Mouse (Mus musculus): ENCODE measurements at regions not wholly inside any gene's neighbourhood (a gene's known extent, or its start where the extent isn't known, plus 50 kb on each side); places are given as distances from the start of the nearest gene placed in this dataset.
A peak's percentile ranks its signal among the peaks of the same experiment; 100 is the strongest.

- no peak for DNase-seq (ENCODE audit: low read depth, low spot score)
These were observed 389.2 kb downstream of the H2al1j start for GRCm38 (mm10) chrX:11716773-11717172.

- DNase-seq (ENCODE audit: low read depth, low spot score): no peak
These were observed 391.2 kb downstream of the H2al1j start for GRCm38 (mm10) chrX:11718778-11719177.

- no peak for DNase-seq (ENCODE audit: low read depth, low spot score)
These were observed 392.9 kb downstream of the H2al1j start for GRCm38 (mm10) chrX:11720517-11720916.

GRCm38 (mm10) chrX:11722730-11723129 lies 395.1 kb downstream of the H2al1j start:
- DNase-seq (ENCODE audit: low read depth, low spot score): no peak

- DNase-seq (ENCODE audit: low read depth, low spot score): no peak
These were observed 397.1 kb downstream of the H2al1j start for GRCm38 (mm10) chrX:11724718-11725117.

- no peak for DNase-seq (ENCODE audit: low read depth, low spot score)
These were observed 399.1 kb downstream of the H2al1j start for GRCm38 (mm10) chrX:11726524-11727231.

- DNase-seq (ENCODE audit: low read depth, low spot score): no peak
These were observed 400.9 kb downstream of the H2al1j start for GRCm38 (mm10) chrX:11728481-11728880.

- DNase-seq (ENCODE audit: low read depth, low spot score): no peak
These were observed 402.4 kb downstream of the H2al1j start for GRCm38 (mm10) chrX:11729992-11730391.

- DNase-seq (ENCODE audit: low read depth, low spot score): no peak
These were observed 404.7 kb downstream of the H2al1j start for GRCm38 (mm10) chrX:11732371-11732770.

- no peak for DNase-seq (ENCODE audit: low read depth, low spot score)
These were observed 407.1 kb downstream of the H2al1j start for GRCm38 (mm10) chrX:11734505-11735435.

- DNase-seq (ENCODE audit: low read depth, low spot score): no peak
These were observed 408.0 kb downstream of the H2al1j start for GRCm38 (mm10) chrX:11735516-11736170.

- DNase-seq (ENCODE audit: low read depth, low spot score): no peak
These were observed 408.9 kb downstream of the H2al1j start for GRCm38 (mm10) chrX:11736481-11736880.

- no peak for DNase-seq (ENCODE audit: low read depth, low spot score)
These were observed 411.9 kb downstream of the H2al1j start for GRCm38 (mm10) chrX:11739565-11739964.

- DNase-seq (ENCODE audit: low read depth, low spot score): no peak
These were observed 414.2 kb downstream of the Bcor start for GRCm38 (mm10) chrX:11745911-11746310.

- no peak for DNase-seq (ENCODE audit: low read depth, low spot score)
These were observed 412.6 kb downstream of the Bcor start for GRCm38 (mm10) chrX:11747386-11748121.

GRCm38 (mm10) chrX:11748278-11748677 lies 411.9 kb downstream of the Bcor start:
- DNase-seq (ENCODE audit: low read depth, low spot score): no peak

GRCm38 (mm10) chrX:11752513-11752912 lies 407.6 kb downstream of the Bcor start:
- DNase-seq (ENCODE audit: low read depth, low spot score): no peak

- DNase-seq (ENCODE audit: low read depth, low spot score): peak; percentile 67
These were observed 407.1 kb downstream of the Bcor start for GRCm38 (mm10) chrX:11752973-11753590.

- DNase-seq (ENCODE audit: low read depth, low spot score): no peak
These were observed 405.1 kb downstream of the Bcor start for GRCm38 (mm10) chrX:11755046-11755445.

- DNase-seq (ENCODE audit: low read depth, low spot score): no peak
These were observed 396.6 kb downstream of the Bcor start for GRCm38 (mm10) chrX:11763351-11764082.

Measured in CD4-positive helper T cell, adult 2 months (primary cell).